Mouse (Mus musculus): ENCODE measurements around the gene Lsp1. TPM values are rescaled to one million over a fixed set of nuclear protein-coding genes. Genes with fewer than 3 reads are reported as not detected.

The Lsp1 gene
- total RNA-seq, 1 experiment from 2014 or later, result 12.6 TPM

DNA sequence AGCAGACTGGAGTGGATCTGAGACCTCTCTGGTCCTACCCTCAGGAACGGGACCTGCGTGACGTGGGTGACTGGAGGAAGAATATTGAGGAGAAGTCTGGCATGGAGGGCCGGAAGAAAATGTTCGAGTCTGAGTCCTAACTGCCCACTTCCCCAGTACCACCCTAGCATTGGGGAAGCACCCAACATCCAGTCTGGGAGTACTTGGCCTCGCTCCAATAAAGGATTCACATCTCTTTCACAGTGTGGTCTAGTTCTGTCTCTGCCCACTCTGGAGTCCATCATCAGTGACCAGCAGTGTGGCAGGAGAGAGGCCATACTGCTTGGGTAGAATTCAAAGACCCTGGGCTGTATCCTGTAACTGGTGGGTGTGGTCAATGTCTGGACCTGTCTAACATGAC lies 16.4 kb upstream of the Lsp1 start:
- DNase-seq, result no peak

DNA sequence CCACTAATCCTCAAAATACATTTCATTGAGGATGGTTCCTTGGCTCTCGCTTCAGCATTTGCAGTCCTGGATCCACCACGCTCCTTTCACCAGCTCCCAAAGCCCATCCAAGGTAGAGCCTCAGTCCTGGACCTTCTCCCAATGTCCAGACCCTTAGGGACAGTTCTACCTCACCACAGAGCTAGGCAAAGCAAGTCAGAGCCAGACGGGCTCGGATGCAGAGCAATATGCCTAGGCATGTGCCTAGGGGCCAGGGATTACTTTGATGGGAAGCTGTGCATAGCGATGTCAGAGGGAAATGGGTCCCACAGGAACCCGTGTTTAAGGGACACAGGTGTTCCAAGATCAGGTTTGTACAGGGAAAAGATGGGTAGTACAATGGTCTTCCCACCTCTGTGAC lies 15.3 kb upstream of the Lsp1 start:
- no peak for DNase-seq

DNA sequence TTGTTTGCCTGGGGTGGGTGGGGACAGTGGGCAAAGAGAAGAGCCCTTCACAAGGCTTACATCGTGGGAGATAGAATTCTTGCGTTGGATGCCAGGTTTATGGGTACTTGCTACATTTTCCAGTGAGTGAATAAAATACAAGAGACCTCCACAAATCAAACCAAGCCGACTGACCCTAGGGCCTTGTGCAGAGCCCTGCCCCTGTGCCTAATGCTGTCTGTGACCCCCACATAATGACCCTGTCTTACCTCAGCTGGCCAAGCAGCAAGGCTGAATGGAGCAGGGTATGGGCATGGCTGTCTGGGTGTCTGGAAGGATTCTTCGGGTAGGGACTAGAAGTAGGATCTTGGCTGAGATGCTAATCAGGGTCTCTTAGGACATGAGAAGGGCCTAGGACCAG lies 14.3 kb upstream of the Lsp1 start:
- DNase-seq, result no peak

DNA sequence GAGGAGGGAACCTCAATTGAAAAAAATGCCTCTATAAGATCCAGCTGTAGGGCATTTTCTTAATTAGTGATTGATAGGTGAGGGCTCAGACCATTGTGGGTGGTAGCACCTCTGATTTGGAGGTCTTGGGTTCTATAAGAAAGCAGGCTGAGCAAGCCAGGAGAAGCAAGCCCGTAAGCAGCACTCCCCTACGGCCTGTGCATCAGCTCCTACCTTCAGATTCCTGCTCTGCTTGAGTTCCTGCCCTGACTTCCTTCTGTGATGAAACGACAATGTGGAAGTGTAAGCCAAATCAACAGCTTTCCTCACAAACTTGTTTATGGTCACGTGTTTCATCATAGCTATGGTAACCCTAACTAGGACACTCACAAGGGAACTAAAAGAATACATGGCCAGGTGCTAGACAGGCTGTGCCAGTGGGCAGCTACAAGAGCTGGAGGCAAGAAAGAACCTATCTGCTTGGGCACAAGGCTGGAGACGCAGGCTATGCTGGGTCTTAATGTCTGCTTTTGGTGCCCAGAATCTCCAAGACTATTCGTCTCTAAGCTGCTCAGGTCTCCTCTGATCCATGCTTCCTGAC lies 11.5 kb upstream of the Lsp1 start:
- no peak for DNase-seq

DNA sequence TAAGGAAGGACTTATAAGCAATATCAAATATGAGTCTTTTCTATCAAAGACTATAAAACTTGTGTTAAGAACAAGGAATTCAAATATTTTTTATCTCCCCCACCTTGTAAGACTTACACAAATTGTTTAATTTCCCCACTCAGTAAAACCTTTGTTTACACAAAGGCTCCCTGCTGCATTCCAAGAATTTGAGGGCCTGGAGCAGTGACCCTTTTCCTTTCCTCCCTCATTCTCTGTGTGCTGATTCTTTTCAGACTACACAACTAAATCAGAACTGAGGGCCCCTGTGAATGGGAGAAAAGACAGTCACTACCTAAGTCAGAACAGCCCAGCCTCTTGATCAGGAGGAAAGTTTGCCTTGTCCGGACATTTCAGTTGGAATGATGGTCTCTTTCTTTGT lies 5.9 kb upstream of the Lsp1 start:
- no peak for DNase-seq

DNA sequence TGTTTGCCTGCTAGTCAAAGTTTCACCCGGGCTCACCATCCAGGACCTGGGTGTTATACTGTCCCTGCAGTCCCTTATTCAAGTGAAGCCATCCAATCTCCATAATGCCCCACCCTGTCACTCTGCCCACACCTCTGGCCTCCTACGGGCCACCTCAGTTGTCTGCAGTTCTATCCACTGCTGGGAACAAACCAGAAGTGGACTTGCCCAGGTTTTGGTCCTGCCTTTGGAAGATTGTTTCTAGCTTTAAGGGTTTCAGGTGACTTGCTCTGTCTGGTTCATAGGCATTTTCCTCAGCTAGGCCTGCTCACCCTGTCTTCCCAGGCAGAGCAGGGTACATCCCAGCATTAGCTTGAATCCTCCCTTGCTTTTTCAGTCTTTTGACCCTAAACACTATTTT lies 5.4 kb upstream of the Lsp1 start:
- no peak for DNase-seq

DNA sequence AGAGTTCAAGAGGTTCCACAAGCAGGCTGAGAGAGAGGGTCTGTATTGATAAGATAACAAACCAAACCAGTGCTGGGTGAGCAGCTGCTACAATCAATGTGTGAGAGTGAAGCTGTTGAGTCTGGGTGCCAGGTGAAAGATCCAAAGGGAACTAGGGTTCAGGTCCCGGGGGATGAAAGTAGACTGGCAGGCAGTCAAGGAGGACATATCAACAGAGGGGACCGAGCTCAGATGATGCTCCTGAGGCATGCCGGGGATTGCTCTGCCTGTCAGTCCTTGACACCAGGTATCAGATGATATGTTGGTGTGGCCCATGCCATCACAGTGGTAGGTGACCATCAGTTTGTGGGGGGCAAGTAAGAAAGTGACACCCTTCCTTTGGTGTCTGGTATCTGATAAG lies 3.8 kb upstream of the Lsp1 start:
- no peak for DNase-seq

DNA sequence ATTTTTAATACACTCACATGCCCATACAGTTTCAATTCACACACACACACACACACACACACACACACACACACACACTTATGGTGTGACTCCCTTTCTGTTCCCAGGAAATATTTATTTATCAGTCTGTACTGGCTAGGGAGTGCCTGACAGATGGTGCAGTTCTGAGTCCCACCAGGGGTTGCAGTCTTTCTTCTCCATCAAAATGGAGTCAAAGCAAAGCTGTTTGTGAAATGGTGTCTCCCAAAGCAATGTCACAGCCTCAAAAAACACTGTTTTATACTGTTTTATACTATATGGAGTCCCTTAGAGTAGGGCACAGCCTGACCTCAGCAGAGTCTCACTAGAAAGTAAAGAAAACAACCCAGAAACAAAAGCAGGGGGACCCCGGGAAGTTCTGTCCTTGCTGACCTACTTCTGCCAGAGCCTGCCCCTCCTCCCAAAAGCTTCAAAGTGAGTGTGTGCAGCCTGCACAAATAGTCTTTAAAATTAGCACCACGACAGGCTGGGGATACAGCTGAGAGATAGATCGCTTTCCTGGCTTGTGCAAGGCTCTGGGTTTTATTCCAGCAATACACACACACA lies 3.3 kb upstream of the Lsp1 start:
- DNase-seq, result no peak

DNA sequence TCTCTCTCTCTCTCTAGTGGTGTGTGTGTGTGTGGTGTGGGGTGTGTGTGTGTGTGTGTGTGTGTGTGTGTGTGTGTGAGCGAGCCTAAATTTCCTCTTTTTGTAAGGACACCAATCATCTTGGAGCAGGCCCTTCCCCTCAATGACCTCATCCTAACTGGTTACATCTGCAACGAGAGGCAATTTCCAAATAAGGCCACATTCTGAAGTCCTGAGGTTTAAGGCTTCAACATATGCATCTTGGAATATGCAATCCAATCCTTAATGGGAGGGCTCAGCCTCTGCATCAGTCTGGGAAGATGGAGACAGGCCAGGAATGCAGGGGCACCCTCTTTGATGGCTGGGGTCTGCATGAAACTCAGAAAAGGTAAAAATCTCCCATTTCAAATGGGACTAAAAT lies 2.6 kb upstream of the Lsp1 start:
- no peak for DNase-seq

DNA sequence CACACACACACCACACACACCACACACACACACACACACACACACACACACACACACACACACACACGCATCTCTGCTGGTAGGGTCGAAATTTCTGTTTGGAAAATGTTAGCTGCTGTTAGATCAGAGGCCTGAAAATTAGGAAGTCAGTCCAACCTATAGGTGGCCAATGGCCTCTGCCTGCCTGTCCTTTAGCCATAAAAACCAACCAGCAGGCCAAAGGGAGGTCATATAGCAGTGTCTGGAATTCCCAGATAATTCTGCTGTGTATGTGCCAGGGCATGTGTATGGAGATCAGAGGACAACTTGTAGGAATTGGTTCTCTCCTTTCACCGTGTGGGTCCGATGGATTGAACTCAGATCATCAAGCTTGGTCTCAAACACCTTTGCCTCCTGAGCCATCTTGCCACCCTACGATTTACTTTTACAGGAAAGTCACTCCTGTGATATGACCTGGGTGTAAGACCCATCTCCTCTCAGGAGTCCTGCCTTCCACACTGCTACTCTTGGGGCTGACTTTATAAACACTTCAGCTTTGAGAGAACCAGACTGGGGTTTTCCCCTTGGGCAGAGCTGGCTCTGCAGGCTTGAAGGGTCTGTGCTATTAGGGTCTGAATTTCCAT lies 1.8 kb upstream of the Lsp1 start:
- DNase-seq, result no peak

DNA sequence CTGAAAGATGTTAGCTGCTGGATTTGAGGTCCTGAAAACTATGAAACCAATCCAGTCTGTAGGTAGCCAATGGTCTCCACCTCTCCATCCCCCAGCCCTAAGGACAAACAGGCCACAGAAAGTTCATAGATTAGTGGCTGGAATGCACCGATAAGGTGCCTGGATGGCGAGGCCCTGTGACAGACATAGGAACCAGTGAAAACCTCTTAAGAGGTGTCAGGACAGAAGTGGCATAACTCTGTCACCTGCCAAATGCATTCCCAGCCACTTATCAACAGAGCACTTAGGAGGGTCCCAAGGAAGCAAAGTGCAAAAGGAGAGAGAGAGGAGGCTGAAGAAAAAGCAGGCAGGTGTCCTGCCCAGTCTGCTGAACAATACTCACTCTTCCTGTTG lies 1.3 kb upstream of the Lsp1 start:
- DNase-seq, result no peak

DNA sequence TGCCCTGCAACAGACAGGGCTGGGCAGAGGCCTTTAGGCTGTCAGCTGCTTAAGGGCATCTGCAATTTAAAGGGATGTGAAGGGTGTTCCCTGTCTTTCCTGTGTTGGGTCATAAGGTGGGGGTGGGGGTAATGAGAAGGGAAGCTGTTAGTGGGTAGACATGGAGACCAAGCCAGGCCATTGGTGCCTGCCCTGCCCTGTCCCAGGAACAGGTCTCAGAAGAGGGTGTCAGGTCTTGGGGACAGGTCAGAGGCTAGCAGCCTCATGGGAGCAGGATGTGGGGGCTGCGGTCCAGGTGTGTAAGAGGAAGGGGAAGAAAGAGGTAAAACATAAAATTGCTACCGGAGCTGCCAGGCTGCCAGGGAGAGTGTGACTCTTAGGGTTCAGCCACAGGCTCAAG lies 837 bp downstream of the Lsp1 start:
- no peak for DNase-seq

DNA sequence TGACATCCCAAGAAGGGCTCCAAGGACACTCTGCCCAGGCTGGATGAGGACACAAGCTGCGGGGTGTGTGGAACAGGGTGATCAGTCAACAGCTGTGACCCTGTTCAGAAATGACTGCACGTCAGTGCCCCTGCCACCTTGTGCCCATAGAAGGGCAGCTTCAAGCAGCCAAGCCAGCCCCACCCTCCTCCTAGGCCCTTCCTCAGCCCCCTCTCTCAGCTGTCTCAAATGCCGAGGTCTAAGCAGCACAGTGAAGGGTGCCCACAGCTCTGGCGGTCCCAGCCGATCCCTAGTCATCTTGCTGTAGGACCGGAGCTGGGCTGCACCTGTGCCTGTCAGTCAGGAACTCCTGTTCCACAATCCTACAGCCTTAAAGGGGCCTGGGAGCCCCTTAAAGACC lies 1.6 kb downstream of the Lsp1 start:
- DNase-seq, result no peak

DNA sequence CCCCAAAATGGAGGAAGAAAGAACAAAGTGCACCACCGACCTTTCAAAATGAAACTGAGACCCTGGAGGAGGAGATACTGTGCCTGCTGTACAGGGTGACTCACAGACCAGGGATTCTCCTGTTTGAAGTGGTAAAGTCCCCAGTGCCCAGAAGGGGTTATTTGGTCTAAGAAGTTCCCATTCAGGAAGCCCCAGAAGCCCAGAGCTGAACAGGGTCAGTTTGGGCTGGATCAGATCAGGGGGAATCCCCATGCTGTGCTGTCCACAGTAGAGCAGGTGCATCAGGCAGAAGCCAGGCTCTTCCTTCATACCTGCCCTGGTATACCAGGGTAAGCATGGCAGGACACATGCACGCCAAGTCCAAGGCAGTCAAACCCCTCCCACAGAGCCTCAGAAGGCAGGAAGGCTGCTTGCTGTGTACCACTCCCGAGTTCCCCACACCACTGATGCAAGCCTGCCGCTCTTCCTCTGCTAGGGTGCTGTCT lies 2.0 kb downstream of the Lsp1 start:
- DNase-seq, result no peak

DNA sequence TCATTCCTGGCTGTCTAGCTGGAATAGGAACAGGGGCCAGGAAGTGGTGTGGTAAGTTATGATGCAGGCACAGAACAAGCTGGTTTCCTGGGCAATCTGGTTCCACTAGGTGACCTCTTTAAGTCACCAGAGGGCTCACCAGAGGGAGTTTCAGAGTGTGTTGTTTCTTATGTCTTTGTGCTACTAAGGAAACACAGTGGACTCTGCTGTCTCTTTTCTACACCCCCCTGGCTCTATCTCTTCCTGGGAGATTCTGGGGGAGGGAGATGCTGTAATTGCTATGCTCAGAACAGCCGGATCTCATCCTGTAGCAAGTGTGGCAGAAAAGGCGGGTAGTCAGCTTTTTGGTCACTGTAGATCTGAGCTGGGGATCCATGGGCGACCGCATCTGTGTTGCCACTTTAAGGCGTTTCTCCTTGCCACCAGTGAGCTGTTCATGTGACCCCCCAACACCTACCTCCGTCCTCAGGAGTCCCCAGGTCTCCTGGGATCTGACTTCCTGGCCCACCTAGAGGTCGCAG lies 9.6 kb downstream of the Lsp1 start:
- DNase-seq, result no peak

DNA sequence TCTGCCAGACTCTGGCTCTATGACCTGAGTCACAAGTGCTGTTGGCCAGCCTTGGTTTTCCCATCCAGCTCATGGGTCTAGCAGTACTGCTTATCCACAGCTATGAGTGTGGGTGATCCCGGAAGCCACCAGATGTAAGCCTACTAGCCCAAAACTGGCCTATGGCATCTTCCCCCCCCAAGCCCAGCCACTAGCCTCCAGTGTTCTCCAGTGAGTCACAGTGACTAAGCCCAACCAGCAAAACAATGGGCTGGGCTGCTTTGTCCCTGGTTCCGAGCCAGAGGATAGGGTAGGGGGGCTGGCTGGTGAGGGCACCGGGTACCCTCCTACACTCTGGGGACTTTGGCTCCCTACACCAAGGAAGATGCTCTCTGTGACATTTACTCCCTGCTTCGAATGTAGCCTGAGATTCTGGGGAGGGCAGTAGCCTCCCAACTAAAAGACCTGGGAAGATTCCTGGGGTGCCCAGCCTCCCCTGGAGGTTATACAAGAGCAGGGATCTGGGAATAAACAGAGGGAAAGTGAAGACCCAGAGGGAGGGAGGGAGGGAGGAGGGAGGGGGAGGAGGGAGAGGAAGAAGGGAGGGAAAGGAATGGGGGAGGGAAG lies 10.3 kb downstream of the Lsp1 start:
- DNase-seq, result no peak

DNA sequence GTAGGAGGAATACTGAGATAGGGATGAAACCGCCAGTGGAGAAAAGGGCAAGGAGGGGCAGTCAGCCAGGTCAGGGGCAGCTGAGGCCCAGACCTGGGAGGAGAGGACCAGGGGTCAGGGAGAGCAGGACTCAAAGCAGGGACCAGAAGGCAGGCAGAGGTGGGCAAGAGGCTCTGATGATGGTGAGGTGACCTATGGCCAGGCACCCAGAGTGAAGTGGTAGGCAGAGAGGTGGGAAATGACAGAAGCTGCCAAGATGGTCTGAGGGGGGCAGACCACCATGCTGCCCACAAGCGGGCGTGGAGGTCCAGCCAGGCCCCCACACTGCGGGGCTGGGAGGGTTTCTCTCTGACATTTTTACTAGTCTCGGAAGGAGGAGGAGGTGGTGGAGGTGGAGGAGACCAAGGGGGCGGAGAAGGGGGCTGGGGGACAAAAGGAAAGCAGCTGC lies 10.8 kb downstream of the Lsp1 start:
- DNase-seq, result no peak

DNA sequence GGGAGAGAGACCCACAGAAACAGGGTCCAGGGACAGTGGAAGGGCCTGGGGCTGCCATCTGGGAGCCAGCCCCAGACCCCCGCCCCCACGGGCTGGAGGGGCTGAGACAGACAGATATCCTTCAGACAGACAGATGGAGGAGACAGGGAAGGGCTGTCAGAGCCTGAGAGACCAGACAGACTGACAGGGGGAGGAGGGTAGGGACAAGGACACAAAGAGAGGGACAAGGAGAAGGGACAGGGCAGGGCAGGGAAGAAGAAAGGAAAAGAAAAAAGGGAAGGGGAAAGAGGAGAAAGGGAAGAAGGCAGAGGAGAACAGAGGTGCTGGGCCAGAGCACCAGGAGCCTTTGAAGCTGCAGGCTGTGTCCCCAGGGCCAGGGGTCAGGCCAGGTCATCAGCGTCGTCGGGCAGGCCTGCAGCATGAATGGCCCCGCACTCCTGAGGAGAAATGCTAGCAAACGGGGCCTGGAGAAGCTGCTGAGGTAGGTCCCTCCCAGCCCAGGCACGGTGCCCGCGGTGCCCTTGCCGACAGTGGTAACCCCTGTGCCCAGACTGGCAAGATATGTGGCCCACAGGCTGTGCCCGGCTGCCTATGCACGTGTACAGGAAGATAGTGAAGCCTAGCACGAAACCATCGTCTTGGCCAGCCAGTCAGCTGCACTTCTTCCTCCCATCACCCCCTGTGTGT lies 11.4 kb downstream of the Lsp1 start:
- DNase-seq, result peak; percentile 29

DNA sequence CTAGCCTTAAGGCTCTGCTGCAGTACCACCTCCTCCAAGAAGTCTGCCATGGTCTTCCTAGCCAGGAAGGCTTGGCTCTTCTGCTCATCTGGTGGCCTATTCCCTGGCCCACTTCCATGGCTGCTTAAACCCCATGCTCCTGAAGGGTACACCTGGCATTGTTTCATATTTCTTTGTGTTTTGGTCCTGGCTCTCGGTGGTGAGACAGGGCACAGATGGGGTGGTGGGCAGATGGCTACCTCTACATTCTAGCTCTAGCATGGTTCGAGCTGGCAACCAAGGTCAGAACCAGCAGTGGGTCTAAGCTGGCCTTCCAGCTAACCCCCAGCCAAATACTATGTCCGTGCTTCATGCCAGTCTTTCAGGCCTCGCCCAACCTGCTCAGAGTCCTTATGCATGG lies 12.3 kb downstream of the Lsp1 start:
- DNase-seq, result no peak

DNA sequence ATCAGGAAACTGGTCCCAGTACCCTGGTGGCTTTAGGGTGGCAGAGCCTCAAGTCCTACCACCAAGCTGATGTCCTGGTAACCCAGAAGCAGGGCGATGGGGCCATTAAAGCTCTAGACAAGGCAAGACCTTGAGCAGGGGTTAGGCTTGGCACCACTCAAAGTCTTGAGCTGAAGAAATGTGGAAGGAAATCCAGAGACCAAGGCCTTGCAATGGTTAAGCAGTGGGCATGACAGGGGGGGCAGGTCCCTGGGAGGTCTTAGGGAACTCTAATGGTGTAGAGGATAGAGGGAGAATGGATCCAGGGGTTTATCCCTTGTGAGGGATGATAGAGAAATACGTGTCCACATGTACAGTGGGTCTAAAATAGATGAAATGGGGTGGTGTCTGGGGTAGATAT lies 12.9 kb downstream of the Lsp1 start:
- DNase-seq, result no peak

DNA sequence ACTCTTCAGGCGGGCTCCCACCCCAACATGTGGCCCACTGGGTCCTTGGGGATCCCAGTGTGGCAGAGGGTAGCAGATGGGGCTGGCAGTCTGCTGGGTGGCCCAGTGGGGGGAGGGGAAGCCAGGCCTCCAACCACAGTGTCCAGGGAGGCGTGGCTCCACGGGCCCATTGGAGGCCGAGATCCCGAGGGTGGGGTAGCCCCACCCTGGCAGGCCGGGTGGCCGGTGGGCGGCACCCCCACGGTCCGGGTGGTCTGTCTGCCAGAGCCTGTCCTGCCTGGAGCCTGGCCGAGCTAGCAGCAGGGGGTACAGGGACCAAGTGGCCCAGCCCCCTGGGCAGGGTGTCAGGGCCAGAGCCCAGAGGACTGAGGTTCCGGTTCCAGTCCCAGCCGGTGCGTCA lies 14.2 kb downstream of the Lsp1 start:
- no peak for DNase-seq

DNA sequence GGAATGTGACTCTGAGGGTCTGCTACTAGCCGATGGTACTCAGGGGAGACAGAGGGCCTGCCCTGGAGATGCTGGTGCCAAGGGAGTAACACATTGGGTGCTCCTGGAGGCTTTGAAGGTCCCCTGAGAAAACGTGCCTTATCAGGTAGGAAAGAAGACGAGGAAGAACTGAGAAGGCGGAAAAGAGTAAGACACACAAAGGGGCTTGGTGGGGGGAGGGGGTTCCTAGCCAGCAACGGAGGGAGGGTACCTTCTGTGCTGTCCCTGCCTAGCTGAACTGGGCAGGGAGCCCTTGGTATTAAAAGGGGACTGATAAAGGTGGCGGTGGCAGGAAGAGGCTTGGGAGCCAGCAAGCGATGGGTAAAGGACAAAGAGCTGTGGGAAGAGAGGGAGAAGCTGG lies 15.0 kb downstream of the Lsp1 start:
- DNase-seq, result no peak

DNA sequence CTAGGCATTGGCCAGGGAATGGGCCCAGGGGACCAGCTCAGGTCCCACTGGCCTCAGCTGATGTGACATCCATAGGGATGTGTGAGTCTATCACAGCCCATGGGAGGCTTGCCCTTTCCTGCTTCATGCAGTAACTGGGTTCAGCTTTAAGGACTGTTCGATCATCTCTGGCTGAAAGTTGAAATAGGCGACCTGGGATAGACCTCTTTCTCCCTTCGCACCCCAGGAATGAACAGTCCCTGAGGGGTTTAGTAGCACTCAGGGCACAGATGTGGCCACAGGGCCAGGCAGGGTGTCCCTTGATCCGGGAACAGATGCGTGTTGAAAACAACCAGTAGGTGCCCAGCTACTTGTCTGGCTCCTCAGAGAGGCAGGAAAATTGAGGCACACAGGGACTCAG lies 15.7 kb downstream of the Lsp1 start:
- no peak for DNase-seq
